Mouse (Mus musculus) myocyte (in vitro differentiated cells): ENCODE measurements around the gene Mag. TPM values are rescaled to one million over a fixed set of nuclear protein-coding genes. Genes with fewer than 3 reads are reported as not detected.

Experiments
- H3K27me3 ChIP-seq: one replicate; pipeline ENCODE4 v1.6.1; 2011; ENCODE audit not compliant: control insufficient read depth, insufficient read depth, insufficient read length
- H3K36me3 ChIP-seq: one replicate; pipeline ENCODE4 v1.6.1; 2011; ENCODE audit not compliant: control insufficient read depth, insufficient read depth
- H3K4me2 ChIP-seq: one replicate; pipeline ENCODE4 v1.6.1; 2011; ENCODE audit warnings: low read depth, control low read depth
- H3K4me3 ChIP-seq: one replicate; pipeline ENCODE4 v1.5.1; 2011; ENCODE audit warnings: mild to moderate bottlenecking, control low read depth, moderate library complexity
- H3K79me2 ChIP-seq: one replicate; pipeline ENCODE4 v1.6.1; 2011; ENCODE audit not compliant: control insufficient read depth, insufficient read depth
- H3ac ChIP-seq: one replicate; pipeline ENCODE4 v1.6.1; 2011; ENCODE audit not compliant: control insufficient read depth, insufficient read length
- CEBPB ChIP-seq: IDR thresholded peaks from 2 replicates; pipeline ENCODE4 v1.6.1; 2011; ENCODE audit warnings: mild to moderate bottlenecking, moderate library complexity; ENCODE audit not compliant: poor library complexity, insufficient read depth, severe bottlenecking
- E2F4 ChIP-seq: IDR thresholded peaks from one replicate; pipeline ENCODE4 v1.6.1; 2011; ENCODE audit warnings: mild to moderate bottlenecking, control low read depth, moderate library complexity; ENCODE audit not compliant: insufficient read depth
- MAX ChIP-seq: IDR thresholded peaks from one replicate; pipeline ENCODE4 v1.6.1; 2011; ENCODE audit warnings: low read depth, mild to moderate bottlenecking, control low read depth
- MYOD1 ChIP-seq, 3 experiments: IDR thresholded peaks; one replicate each; pipeline ENCODE4 v1.6.1; 2011; ENCODE audit warnings: control low read depth in 2 of 3, low read depth in 2 of 3, mild to moderate bottlenecking in 2 of 3, moderate library complexity in 1 of 3; ENCODE audit not compliant: insufficient read length in 2 of 3, control insufficient read depth in 1 of 3
- MYOG ChIP-seq, 3 experiments: IDR thresholded peaks; one replicate each; pipeline ENCODE4 v1.6.1; 2011; ENCODE audit warnings: control low read depth in 2 of 3, low read depth in 2 of 3, mild to moderate bottlenecking in 2 of 3; ENCODE audit not compliant: insufficient read length in 2 of 3, control insufficient read depth in 1 of 3, insufficient read depth in 1 of 3
- POLR2A ChIP-seq: IDR thresholded peaks from one replicate; pipeline ENCODE4 v1.6.1; 2011; ENCODE audit warnings: low read depth, mild to moderate bottlenecking, control low read depth, moderate library complexity; ENCODE audit not compliant: insufficient read length
- POLR2AphosphoS2 ChIP-seq: IDR thresholded peaks from one replicate; pipeline ENCODE4 v1.6.1; 2011; ENCODE audit warnings: low read depth, control low read depth; ENCODE audit not compliant: insufficient read length
- REST ChIP-seq: IDR thresholded peaks from one replicate; pipeline ENCODE4 v1.6.1; 2011; ENCODE audit warnings: mild to moderate bottlenecking, control low read depth, moderate library complexity; ENCODE audit not compliant: insufficient read depth, insufficient read length
- SRF ChIP-seq: IDR thresholded peaks from one replicate; pipeline ENCODE4 v1.6.1; 2011; ENCODE audit warnings: low read depth; ENCODE audit not compliant: control insufficient read depth, insufficient read length
- TCF12 ChIP-seq: IDR thresholded peaks from one replicate; pipeline ENCODE4 v1.6.1; 2011; ENCODE audit warnings: mild to moderate bottlenecking, control low read depth; ENCODE audit not compliant: poor library complexity, insufficient read depth, severe bottlenecking
- TCF3 ChIP-seq: IDR thresholded peaks from one replicate; pipeline ENCODE4 v1.6.1; 2011; ENCODE audit warnings: low read depth, control low read depth; ENCODE audit not compliant: insufficient read length
- USF1 ChIP-seq: IDR thresholded peaks from one replicate; pipeline ENCODE4 v1.6.1; 2011; ENCODE audit warnings: low read depth, mild to moderate bottlenecking, control low read depth, moderate library complexity
- polyA plus RNA-seq: library from polyadenylated mRNA; unstranded; fragments of >200 nt; fragmentation: generic; extraction: Trizol; gene quantifications from one replicate; pipeline ENCODE4 v1.2.1, GENCODE M21; 2012; ENCODE audit warnings: missing spikeins

Gene Mag
- polyA plus RNA-seq, 1 experiment, result 0.01 TPM

GRCm38 (mm10) chr7:30861464-30861863, 53.2 kb downstream of the Mag start, which contains the start of gene Ffar1:
TSS of gene Ffar1 (minus strand) at chr7:30861564.
- H3K79me2 ChIP-seq, result no peaks in the 10 kb centered on the region
- no peak within 1 kb of the TSS for H3ac ChIP-seq
- no peak within 1 kb of the TSS for H3K4me2 ChIP-seq
- TF ChIP-seq REST (no peak), MYOG (IDR thresholded peaks at IDR 0.05; ENCODE audit: control insufficient read depth in 1 of 3, insufficient read depth in 1 of 3, insufficient read length in 2 of 3, low read depth in 2 of 3) (no peak), MYOD1 (IDR thresholded peaks at IDR 0.05; ENCODE audit: control insufficient read depth in 1 of 3, insufficient read length in 2 of 3, low read depth in 2 of 3) (no peak), CEBPB (no peak), TCF3 (no peak), POLR2A (no peak), POLR2AphosphoS2 (no peak)
- H3K36me3 ChIP-seq, result no peaks in the 10 kb centered on the region
- peaks cover 41% of the 10 kb centered on the region for H3K27me3 ChIP-seq
- H3K4me3 ChIP-seq, result no peak within 1 kb of the TSS

- peaks cover 58% of the 10 kb centered on the region for H3K27me3 ChIP-seq
- no peaks in the 10 kb centered on the region for H3K79me2 ChIP-seq
- no peak overlapping the region for H3K4me3 ChIP-seq
- TF ChIP-seq MYOD1 (IDR thresholded peaks at IDR 0.05; ENCODE audit: control insufficient read depth in 1 of 3, insufficient read length in 2 of 3, low read depth in 2 of 3) (no peak), REST (no peak), TCF12 (no peak), USF1 (no peak), SRF (no peak), POLR2AphosphoS2 (no peak), CEBPB (no peak), POLR2A (no peak), TCF3 (no peak), MYOG (IDR thresholded peaks at IDR 0.05; ENCODE audit: control insufficient read depth in 1 of 3, insufficient read depth in 1 of 3, insufficient read length in 2 of 3, low read depth in 2 of 3) (no peak), MAX (no peak), E2F4 (no peak)
- H3K4me2 ChIP-seq, result no peak overlapping the region
- H3K36me3 ChIP-seq, result no peaks in the 10 kb centered on the region
- H3ac ChIP-seq, result no peak overlapping the region
Observed at GRCm38 (mm10) chr7:30859635-30860402, 54.9 kb downstream of the Mag start.

- Histone ChIP-seq H3K4me2 (no peak overlapping the region), H3ac (no peak overlapping the region), H3K36me3 (no peaks in the 10 kb centered on the region), H3K4me3 (no peak overlapping the region), H3K79me2 (no peaks in the 10 kb centered on the region), H3K27me3 (peaks cover 63% of the 10 kb centered on the region)
- no peak for TF ChIP-seq REST
- no peak for TF ChIP-seq MYOG (IDR thresholded peaks at IDR 0.05; ENCODE audit: control insufficient read depth in 1 of 3, insufficient read depth in 1 of 3, insufficient read length in 2 of 3, low read depth in 2 of 3)
- no peak for TF ChIP-seq MAX
- TF ChIP-seq TCF12, result no peak
- TF ChIP-seq SRF, result no peak
- no peak for TF ChIP-seq TCF3
- TF ChIP-seq POLR2A, result no peak
- no peak for TF ChIP-seq CEBPB
- TF ChIP-seq E2F4, result no peak
- no peak for TF ChIP-seq POLR2AphosphoS2
- no peak for TF ChIP-seq USF1
- TF ChIP-seq MYOD1 (IDR thresholded peaks at IDR 0.05; ENCODE audit: control insufficient read depth in 1 of 3, insufficient read length in 2 of 3, low read depth in 2 of 3), result no peak
Observed at GRCm38 (mm10) chr7:30859290-30859634, 55.4 kb downstream of the Mag start.

GRCm38 (mm10) chr7:30857746-30858145, 56.9 kb downstream of the Mag start:
- Histone ChIP-seq H3ac (no peak overlapping the region), H3K79me2 (no peaks in the 10 kb centered on the region), H3K27me3 (peaks cover 61% of the 10 kb centered on the region), H3K4me3 (no peak overlapping the region), H3K4me2 (no peak overlapping the region), H3K36me3 (no peaks in the 10 kb centered on the region)
- TF ChIP-seq POLR2A, result no peak
- no peak for TF ChIP-seq TCF3
- no peak for TF ChIP-seq TCF12
- TF ChIP-seq POLR2AphosphoS2, result no peak
- no peak for TF ChIP-seq SRF

GRCm38 (mm10) chr7:30856078-30856477, 58.6 kb downstream of the Mag start, which contains the start of gene Ffar3:
TSS of gene Ffar3 (minus strand) at chr7:30856178.
- no peaks in the 10 kb centered on the region for H3K79me2 ChIP-seq
- H3ac ChIP-seq, result no peak within 1 kb of the TSS
- TF ChIP-seq CEBPB (no peak), E2F4 (no peak), USF1 (no peak), REST (no peak), TCF3 (no peak), POLR2A (no peak), POLR2AphosphoS2 (no peak), MYOG (IDR thresholded peaks at IDR 0.05; ENCODE audit: control insufficient read depth in 1 of 3, insufficient read depth in 1 of 3, insufficient read length in 2 of 3, low read depth in 2 of 3) (no peak), MYOD1 (IDR thresholded peaks at IDR 0.05; ENCODE audit: control insufficient read depth in 1 of 3, insufficient read length in 2 of 3, low read depth in 2 of 3) (no peak)
- peaks cover 49% of the 10 kb centered on the region for H3K27me3 ChIP-seq
- H3K4me3 ChIP-seq, result no peak within 1 kb of the TSS
- no peaks in the 10 kb centered on the region for H3K36me3 ChIP-seq
- H3K4me2 ChIP-seq, result no peak within 1 kb of the TSS
